Mouse (Mus musculus): ENCODE data around the gene Eme2. TPM values are rescaled to one million over a fixed set of nuclear protein-coding genes. Genes with fewer than 3 reads are reported as not detected.

The Eme2 gene
- polyA plus RNA-seq (2014; fragmentation: Illumina TruSeq; extraction: RNeasy Lipid Tissue Mini Kit (QIAGEN cat#74804); ENCODE audit: low read depth, low replicate concordance): 3.1 TPM

DNA sequence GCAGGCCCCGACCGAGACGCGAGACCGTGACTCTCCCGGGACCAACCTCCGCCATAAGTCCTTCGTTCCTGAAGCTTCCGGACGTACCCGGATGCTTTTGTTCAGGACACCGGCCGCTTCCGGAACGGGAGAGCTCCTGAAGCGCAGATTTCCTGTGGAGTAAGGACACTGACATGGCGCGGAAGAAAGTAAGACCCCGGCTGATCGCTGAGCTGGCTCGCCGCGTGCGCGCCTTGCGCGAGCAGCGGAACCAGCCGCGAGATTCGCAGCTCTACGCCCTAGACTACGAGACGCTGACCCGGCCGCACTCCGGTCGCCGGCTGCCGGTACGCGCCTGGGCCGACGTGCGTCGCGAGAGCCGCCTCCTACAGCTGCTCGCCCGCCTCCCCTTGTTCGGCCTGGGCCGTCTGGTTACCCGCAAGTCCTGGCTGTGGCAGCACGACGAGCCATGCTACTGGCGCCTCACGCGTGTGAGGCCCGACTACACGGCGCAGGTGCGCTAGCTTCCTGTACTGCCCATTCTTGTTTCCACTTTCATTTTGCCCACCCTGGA lies at the start of gene Eme2, which contains the start of gene Mrps34:
Gene Eme2, minus strand, starts transcription at position 93 of the 553 bp plus-strand sequence.
Gene Mrps34, plus strand, starts transcription at position 122 of the 553 bp plus-strand sequence.

DNA sequence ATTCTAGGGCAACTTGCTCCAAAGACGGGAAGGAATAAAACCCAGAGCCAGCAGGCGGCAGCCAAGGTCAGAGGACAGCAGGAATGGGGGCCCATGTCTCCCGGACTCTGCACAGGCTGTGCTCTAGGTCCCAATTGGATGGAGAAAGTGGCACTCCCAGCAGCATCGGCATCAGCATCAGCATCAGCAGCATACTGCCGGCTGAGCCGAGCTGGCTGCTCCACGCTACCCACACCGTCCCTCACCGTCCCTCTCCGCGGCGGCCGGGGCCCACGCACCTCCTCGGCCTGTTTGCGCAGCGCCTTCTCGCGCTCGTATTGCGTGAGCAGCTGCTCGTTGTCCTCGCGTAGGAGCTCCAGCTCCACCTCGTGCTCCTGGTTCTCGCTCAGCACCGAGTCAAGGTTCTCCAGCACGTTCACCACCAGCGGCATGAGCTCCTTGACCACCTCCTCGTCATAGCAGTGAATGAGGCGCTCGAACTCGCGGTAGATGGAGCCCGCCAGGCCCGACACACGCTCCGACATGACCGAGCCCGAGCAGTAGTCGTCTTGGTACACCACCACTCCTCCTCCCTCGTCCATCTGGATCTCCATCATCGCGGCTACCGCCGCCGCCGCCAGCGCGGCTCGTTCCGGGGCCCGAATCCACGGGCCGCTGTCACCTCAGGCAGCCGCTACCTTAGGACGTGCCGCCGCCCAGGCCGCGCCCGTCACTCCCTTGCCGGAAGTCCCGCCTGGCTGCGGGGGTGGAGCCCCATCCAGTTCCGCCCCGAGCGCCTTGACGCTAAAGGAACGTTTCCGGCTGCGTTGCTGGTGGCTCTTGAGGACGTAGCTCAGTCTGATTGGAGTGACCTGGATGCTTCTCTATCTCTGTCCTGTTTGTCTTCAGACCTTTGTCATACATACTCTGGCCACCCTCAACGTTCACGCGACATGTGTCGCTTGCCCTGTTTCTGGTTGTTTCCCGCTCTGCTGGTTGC lies 41.7 kb upstream of the Eme2 start, which contains the start of gene Mapk8ip3:
Gene Mapk8ip3, minus strand, starts transcription at position 719 of the 979 bp plus-strand sequence.

DNA sequence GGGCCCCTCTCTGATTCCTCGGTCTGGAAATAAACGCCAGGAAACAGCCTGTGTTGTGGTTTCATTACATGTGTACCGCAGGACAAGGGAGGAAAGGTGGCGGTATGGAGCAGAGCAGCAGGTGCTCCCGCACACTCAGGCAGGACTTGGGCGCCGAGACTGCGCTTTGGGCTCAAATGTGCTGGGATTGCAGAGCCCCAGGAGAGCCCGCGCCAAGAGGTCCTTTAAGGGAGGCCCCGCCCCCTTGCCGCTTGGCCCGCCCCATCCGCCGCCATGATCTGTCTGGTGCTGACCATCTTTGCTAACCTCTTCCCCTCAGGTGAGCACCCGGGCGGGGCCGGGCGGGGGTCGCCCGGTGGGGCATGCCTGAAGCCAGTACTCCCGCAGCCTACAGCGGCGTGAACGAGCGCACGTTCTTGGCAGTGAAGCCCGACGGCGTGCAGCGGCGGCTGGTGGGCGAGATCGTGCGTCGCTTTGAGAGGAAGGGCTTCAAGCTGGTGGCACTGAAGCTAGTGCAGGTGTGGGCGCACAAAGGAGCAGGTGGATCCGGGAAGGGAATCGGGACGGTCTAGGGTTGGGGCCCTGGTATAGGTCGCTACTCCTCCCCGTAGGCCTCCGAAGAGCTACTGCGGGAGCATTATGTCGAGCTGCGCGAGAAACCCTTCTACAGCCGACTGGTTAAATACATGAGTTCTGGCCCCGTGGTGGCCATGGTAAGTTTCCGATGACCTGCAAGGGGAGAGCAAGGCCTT lies 1.5 kb upstream of the Eme2 start, which contains the start of gene Nme3:
Gene Nme3, plus strand, starts transcription at position 260 of the 752 bp plus-strand sequence.

DNA sequence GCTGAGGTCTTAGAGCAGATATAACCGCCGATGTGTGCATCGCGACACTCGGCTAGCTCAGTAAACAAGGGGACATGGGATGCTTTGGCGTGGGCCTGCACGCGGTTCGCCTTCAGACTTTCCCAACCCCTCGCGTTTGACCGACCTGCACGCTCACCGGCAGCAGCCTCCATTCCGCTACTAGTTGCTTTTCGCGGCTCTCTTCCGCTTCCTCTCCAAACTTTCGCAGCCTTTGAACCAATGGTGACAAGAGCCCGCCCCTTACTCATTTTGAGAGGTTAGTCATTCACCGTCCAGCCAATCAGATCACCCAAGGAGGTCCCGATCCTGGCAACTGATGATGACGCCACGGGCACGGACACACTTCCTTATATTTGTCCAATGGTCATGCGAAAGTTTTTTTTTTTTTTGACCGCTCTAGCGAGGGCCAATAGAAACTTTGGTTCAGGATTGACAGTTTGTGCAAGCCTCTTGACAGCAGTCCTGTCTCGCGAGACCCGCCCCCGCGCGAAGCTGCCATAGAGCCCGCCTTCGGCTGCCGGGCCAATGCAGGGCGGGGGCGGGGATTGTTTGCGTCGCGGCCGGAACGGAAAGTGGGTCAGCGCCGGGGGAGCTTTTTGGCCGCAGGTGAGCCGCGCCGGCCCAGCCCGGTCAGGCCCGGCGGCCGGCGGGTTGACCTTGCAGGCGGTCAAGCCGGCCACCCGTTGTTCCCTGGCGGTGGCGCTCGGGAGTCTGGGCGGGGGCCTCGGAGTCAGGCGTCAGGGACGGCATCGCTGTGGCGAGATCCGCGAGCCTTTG lies 8.6 kb downstream of the Eme2 start, which contains the start of the genes Nubp2 and Spsb3:
Gene Nubp2, minus strand, starts transcription at position 216 of the 798 bp plus-strand sequence.
Gene Spsb3, plus strand, starts transcription at position 510 of the 798 bp plus-strand sequence.

DNA sequence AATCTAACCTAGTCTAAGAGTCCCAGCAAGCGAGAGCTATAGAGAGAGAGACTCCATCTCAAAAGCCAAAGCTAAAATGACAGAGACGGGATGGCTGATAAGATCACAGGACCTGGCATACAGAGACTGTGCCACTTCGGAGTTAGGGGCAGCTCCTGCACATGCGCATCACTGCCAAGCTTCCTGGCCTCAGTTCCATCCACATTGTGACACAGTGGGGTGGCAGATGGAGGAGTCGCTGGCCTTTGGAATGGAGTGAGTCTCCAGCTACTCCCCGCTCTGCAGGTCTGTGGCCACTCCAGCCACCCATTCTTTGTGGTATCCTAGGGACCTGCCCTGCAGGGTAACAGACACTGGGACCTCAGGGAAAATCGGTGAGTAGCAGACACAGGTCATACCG lies 29.1 kb downstream of the Eme2 start, which contains the start of gene Igfals:
Gene Igfals, plus strand, starts transcription at position 222 of the 400 bp plus-strand sequence.

DNA sequence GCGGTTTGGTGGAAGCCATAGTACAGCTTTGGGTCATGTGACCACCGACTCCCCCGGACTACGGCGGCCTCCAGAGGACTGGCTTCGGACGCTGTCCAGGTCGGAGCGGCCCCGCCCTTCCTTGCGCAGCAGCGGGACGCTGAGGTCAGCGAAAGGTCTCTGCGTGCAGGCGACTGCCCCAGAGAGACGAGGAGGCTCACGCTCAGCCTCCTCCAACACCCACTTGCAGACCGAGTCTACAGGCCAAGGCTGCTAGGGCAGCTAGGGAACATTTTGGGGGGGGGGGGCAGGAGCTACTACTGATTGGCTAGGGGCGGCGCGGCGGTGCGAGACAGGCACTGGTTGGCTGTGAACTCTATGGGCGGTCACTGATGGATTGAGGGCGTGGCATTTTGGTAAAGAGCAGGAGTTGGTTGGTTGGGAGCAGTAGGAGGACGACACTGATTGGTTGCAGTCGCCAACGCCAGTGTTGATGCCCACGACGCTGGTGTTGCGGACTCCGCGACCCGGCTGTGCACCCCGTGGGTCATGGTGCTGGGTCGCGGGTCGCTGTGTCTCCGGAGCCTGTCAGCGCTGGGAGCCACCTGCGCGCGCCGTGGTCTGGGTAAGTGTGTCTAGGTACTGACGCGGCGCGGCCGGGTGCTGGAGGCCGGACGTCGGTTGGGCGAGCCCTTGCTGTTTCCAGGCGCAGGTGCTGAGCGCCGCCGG lies 44.7 kb downstream of the Eme2 start, which contains the start of gene Fahd1:
Gene Fahd1, minus strand, starts transcription at position 300 of the 708 bp plus-strand sequence.

DNA sequence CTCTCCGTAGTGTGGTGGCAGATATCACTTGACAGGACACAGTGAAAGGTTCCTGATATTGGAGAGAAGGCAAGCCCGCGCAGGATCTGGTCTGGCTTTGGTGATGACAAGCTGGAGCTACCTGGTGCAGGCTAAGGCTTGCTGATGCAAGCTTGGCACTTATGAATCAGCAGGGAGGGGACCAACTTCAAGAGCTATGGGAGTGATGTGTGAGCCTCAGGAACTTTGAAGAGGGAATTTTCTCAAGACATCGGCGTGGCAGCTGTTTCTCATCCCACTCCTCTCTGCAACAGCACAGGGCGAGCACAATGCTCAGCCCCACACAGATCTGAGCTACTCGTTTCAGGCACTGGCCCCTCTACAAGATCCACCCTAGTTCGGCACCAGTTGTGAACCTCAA lies 55.0 kb downstream of the Eme2 start, which contains the start of gene Hagh:
Gene Hagh, plus strand, starts transcription at position 302 of the 400 bp plus-strand sequence.

Other genes starting within 250 kb of the Eme2 start
- gene Slc9a3r2, start 244.8 kb downstream of the Eme2 start, polyA plus RNA-seq (2014; fragmentation: Illumina TruSeq; extraction: RNeasy Lipid Tissue Mini Kit (QIAGEN cat#74804); ENCODE audit: low read depth, low replicate concordance): 16.7 TPM
- not detected for gene Npw, start 236.6 kb downstream of the Eme2 start, polyA plus RNA-seq (2014; fragmentation: Illumina TruSeq; extraction: RNeasy Lipid Tissue Mini Kit (QIAGEN cat#74804); ENCODE audit: low read depth, low replicate concordance)
- 2.2 TPM for gene Zfp598, start 225.4 kb downstream of the Eme2 start, polyA plus RNA-seq (2014; fragmentation: Illumina TruSeq; extraction: RNeasy Lipid Tissue Mini Kit (QIAGEN cat#74804); ENCODE audit: low read depth, low replicate concordance)
- gene Syngr3, start 205.1 kb downstream of the Eme2 start, polyA plus RNA-seq (2014; fragmentation: Illumina TruSeq; extraction: RNeasy Lipid Tissue Mini Kit (QIAGEN cat#74804); ENCODE audit: low read depth, low replicate concordance): 0.76 TPM
- 9.0 TPM for gene Gfer, start 198.9 kb downstream of the Eme2 start, polyA plus RNA-seq (2014; fragmentation: Illumina TruSeq; extraction: RNeasy Lipid Tissue Mini Kit (QIAGEN cat#74804); ENCODE audit: low read depth, low replicate concordance)
- 0.87 TPM for gene Noxo1, start 198.9 kb downstream of the Eme2 start, polyA plus RNA-seq (2014; fragmentation: Illumina TruSeq; extraction: RNeasy Lipid Tissue Mini Kit (QIAGEN cat#74804); ENCODE audit: low read depth, low replicate concordance)
- gene Tbl3, start 187.4 kb downstream of the Eme2 start, polyA plus RNA-seq (2014; fragmentation: Illumina TruSeq; extraction: RNeasy Lipid Tissue Mini Kit (QIAGEN cat#74804); ENCODE audit: low read depth, low replicate concordance): not detected
- not detected for gene Rnf151, start 177.0 kb downstream of the Eme2 start, polyA plus RNA-seq (2014; fragmentation: Illumina TruSeq; extraction: RNeasy Lipid Tissue Mini Kit (QIAGEN cat#74804); ENCODE audit: low read depth, low replicate concordance)
- 403 TPM for gene Rps2, start 177.0 kb downstream of the Eme2 start, polyA plus RNA-seq (2014; fragmentation: Illumina TruSeq; extraction: RNeasy Lipid Tissue Mini Kit (QIAGEN cat#74804); ENCODE audit: low read depth, low replicate concordance)
- 88.7 TPM for gene Ndufb10, start 170.6 kb downstream of the Eme2 start, polyA plus RNA-seq (2014; fragmentation: Illumina TruSeq; extraction: RNeasy Lipid Tissue Mini Kit (QIAGEN cat#74804); ENCODE audit: low read depth, low replicate concordance)
- gene Rpl3l, start 167.3 kb downstream of the Eme2 start, polyA plus RNA-seq (2014; fragmentation: Illumina TruSeq; extraction: RNeasy Lipid Tissue Mini Kit (QIAGEN cat#74804); ENCODE audit: low read depth, low replicate concordance): 0.64 TPM
- gene Msrb1, start 158.4 kb downstream of the Eme2 start, polyA plus RNA-seq (2014; fragmentation: Illumina TruSeq; extraction: RNeasy Lipid Tissue Mini Kit (QIAGEN cat#74804); ENCODE audit: low read depth, low replicate concordance): 6.8 TPM
- not detected for gene Hs3st6, start 142.1 kb downstream of the Eme2 start, polyA plus RNA-seq (2014; fragmentation: Illumina TruSeq; extraction: RNeasy Lipid Tissue Mini Kit (QIAGEN cat#74804); ENCODE audit: low read depth, low replicate concordance)
- 7.2 TPM for gene Meiob, start 90.8 kb downstream of the Eme2 start, polyA plus RNA-seq (2014; fragmentation: Illumina TruSeq; extraction: RNeasy Lipid Tissue Mini Kit (QIAGEN cat#74804); ENCODE audit: low read depth, low replicate concordance)
- gene Hagh, start 54.9 kb downstream of the Eme2 start, polyA plus RNA-seq (2014; fragmentation: Illumina TruSeq; extraction: RNeasy Lipid Tissue Mini Kit (QIAGEN cat#74804); ENCODE audit: low read depth, low replicate concordance): 14.6 TPM
- 80.9 TPM for gene Fahd1, start 44.7 kb downstream of the Eme2 start, polyA plus RNA-seq (2014; fragmentation: Illumina TruSeq; extraction: RNeasy Lipid Tissue Mini Kit (QIAGEN cat#74804); ENCODE audit: low read depth, low replicate concordance)
- not detected for gene Igfals, start 29.1 kb downstream of the Eme2 start, polyA plus RNA-seq (2014; fragmentation: Illumina TruSeq; extraction: RNeasy Lipid Tissue Mini Kit (QIAGEN cat#74804); ENCODE audit: low read depth, low replicate concordance)
- 5.1 TPM for gene Nubp2, start 8.7 kb downstream of the Eme2 start, polyA plus RNA-seq (2014; fragmentation: Illumina TruSeq; extraction: RNeasy Lipid Tissue Mini Kit (QIAGEN cat#74804); ENCODE audit: low read depth, low replicate concordance)
- gene Spsb3, start 8.4 kb downstream of the Eme2 start, polyA plus RNA-seq (2014; fragmentation: Illumina TruSeq; extraction: RNeasy Lipid Tissue Mini Kit (QIAGEN cat#74804); ENCODE audit: low read depth, low replicate concordance): 0.47 TPM
- gene Mrps34, start within 50 bp of the Eme2 start, polyA plus RNA-seq (2014; fragmentation: Illumina TruSeq; extraction: RNeasy Lipid Tissue Mini Kit (QIAGEN cat#74804); ENCODE audit: low read depth, low replicate concordance): 2.6 TPM
- 6.5 TPM for gene Nme3, start 1.4 kb upstream of the Eme2 start, polyA plus RNA-seq (2014; fragmentation: Illumina TruSeq; extraction: RNeasy Lipid Tissue Mini Kit (QIAGEN cat#74804); ENCODE audit: low read depth, low replicate concordance)
- gene Mapk8ip3, start 41.9 kb upstream of the Eme2 start, polyA plus RNA-seq (2014; fragmentation: Illumina TruSeq; extraction: RNeasy Lipid Tissue Mini Kit (QIAGEN cat#74804); ENCODE audit: low read depth, low replicate concordance): 11.4 TPM
- gene Jpt2, start 65.6 kb upstream of the Eme2 start, polyA plus RNA-seq (2014; fragmentation: Illumina TruSeq; extraction: RNeasy Lipid Tissue Mini Kit (QIAGEN cat#74804); ENCODE audit: low read depth, low replicate concordance): 27.1 TPM
- gene Cramp1l, start 120.7 kb upstream of the Eme2 start, polyA plus RNA-seq (2014; fragmentation: Illumina TruSeq; extraction: RNeasy Lipid Tissue Mini Kit (QIAGEN cat#74804); ENCODE audit: low read depth, low replicate concordance): 8.4 TPM
- 19.1 TPM for gene Ift140, start 121.0 kb upstream of the Eme2 start, polyA plus RNA-seq (2014; fragmentation: Illumina TruSeq; extraction: RNeasy Lipid Tissue Mini Kit (QIAGEN cat#74804); ENCODE audit: low read depth, low replicate concordance)
- gene Tmem204, start 188.5 kb upstream of the Eme2 start, polyA plus RNA-seq (2014; fragmentation: Illumina TruSeq; extraction: RNeasy Lipid Tissue Mini Kit (QIAGEN cat#74804); ENCODE audit: low read depth, low replicate concordance): 16.2 TPM
- gene Telo2, start 220.9 kb upstream of the Eme2 start, polyA plus RNA-seq (2014; fragmentation: Illumina TruSeq; extraction: RNeasy Lipid Tissue Mini Kit (QIAGEN cat#74804); ENCODE audit: low read depth, low replicate concordance): 0.93 TPM
- gene Ptx4, start 225.7 kb upstream of the Eme2 start, polyA plus RNA-seq (2014; fragmentation: Illumina TruSeq; extraction: RNeasy Lipid Tissue Mini Kit (QIAGEN cat#74804); ENCODE audit: low read depth, low replicate concordance): not detected
- gene Clcn7, start 238.3 kb upstream of the Eme2 start, polyA plus RNA-seq (2014; fragmentation: Illumina TruSeq; extraction: RNeasy Lipid Tissue Mini Kit (QIAGEN cat#74804); ENCODE audit: low read depth, low replicate concordance): 5.0 TPM